Mouse (Mus musculus): ENCODE data around the gene Hexb. TPM values are rescaled to one million over a fixed set of nuclear protein-coding genes. Genes with fewer than 3 reads are reported as not detected.

Hexb gene
- polyA plus RNA-seq, 1 experiment from 2014 or later, result 26.6 TPM

DNA sequence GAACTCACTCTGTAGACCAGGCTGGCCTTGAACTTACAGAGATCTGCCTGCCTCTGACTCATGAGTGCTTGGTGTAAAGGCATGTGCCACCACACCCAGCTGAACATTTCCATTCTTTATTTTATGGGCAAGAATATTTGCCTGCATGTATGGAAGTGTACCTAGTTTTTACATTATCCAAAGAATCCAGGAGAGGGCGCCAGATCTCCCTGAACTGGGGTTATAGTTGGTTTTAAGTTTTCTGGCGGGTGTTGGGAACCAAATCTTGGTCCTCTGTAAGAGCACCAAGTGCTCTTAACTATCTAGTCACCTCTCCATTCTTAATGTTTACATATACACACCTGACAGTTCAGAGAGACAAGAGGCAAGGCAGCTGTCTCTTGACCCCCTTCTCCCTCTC is 34.9 kb upstream of the Hexb start:
- no peaks in the 10 kb centered on the region for H3K27me3 ChIP-seq (ENCODE audit: control insufficient read depth, insufficient read depth, low read length)
- H3K36me3 ChIP-seq (ENCODE audit: control insufficient read depth, insufficient read depth, low read length), result no peaks in the 10 kb centered on the region
- no peaks in the 10 kb centered on the region for H3K9me3 ChIP-seq (ENCODE audit: control insufficient read depth, low read length)
- 0 out of 2 replicates have a peak, but pooled peaks cover 2% of the 10 kb centered on the region for H3K4me1 ChIP-seq (replicated peaks; ENCODE audit: control insufficient read depth, insufficient read depth, low read length)
- 78% methylated on average over 2 of the region's 2 CpGs for WGBS
- no peak overlapping the region for H3K4me3 ChIP-seq (ENCODE audit: low read depth, low read length)
- ATAC-seq (ENCODE audit: low FRiP score) (no peak), DNase-seq (ENCODE audit: low spot score) (no peak)
- no peak overlapping the region for H3K9ac ChIP-seq (ENCODE audit: low read depth, low read length)
- no peak overlapping the region for H3K4me2 ChIP-seq (replicated peaks; ENCODE audit: low read depth, low read length)
- H3K27ac ChIP-seq (ENCODE audit: low read depth, low read length), result no peak overlapping the region

DNA sequence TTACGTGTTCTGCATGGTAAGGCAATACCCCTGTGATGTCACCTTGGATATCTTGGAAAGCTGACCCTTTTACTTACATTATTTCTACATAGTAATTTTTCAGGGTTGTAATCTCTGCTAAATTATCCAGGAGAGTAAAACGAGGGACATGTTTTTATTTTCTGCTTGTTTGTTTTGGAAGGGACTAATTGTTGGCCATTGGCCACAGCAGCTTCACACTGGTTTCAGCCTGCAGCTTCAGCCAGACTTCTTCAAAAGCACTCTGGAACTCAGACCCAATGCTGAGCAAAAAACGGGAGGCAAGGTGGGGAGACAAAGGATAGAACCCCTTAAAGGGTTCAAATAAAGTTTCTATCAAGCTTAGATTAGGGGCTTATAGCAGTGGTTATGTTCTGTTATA is 31.9 kb upstream of the Hexb start:
- no peak for ATAC-seq (ENCODE audit: low FRiP score)
- Histone ChIP-seq H3K9ac (ENCODE audit: low read depth, low read length) (no peak overlapping the region), H3K4me2 (replicated peaks; ENCODE audit: low read depth, low read length) (no peak overlapping the region), H3K27ac (ENCODE audit: low read depth, low read length) (no peak overlapping the region), H3K9me3 (ENCODE audit: control insufficient read depth, low read length) (no peaks in the 10 kb centered on the region), H3K27me3 (ENCODE audit: control insufficient read depth, insufficient read depth, low read length) (no peaks in the 10 kb centered on the region), H3K36me3 (ENCODE audit: control insufficient read depth, insufficient read depth, low read length) (no peaks in the 10 kb centered on the region), H3K4me3 (ENCODE audit: low read depth, low read length) (no peak overlapping the region), H3K4me1 (replicated peaks; ENCODE audit: control insufficient read depth, insufficient read depth, low read length) (no peaks in the 10 kb centered on the region)
- 91% methylated on average over 3 of the region's 3 CpGs for WGBS
- DNase-seq (ENCODE audit: low spot score), result no peak

DNA sequence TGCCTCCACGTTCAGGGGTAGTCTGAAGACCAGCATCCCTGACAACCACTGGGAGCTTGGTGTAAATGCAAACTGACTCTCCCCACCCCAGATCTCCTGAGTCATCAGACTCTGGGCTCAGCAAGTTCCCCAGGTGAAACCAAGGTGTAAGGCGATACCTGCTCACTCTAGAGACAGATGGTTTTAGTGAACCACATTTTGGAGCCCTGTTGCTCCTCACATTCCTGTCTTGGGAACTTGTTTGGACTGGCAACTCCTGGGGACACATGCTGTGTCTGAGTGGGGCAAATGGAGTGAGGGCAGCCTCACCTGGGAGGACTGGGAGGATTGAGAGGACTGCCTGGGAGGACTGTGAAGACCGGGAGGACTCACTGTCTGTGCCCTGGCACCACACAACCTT is 29.6 kb upstream of the Hexb start:
- H3K27ac ChIP-seq (ENCODE audit: low read depth, low read length), result no peak overlapping the region
- H3K9ac ChIP-seq (ENCODE audit: low read depth, low read length), result no peak overlapping the region
- DNase-seq (ENCODE audit: low spot score) (no peak), ATAC-seq (ENCODE audit: low FRiP score) (no peak)
- no peaks in the 10 kb centered on the region for H3K27me3 ChIP-seq (ENCODE audit: control insufficient read depth, insufficient read depth, low read length)
- no peak overlapping the region for H3K4me3 ChIP-seq (ENCODE audit: low read depth, low read length)
- whole genome bisulfite sequencing, result 92% methylated on average over 3 of the region's 3 CpGs
- H3K36me3 ChIP-seq (ENCODE audit: control insufficient read depth, insufficient read depth, low read length), result no peaks in the 10 kb centered on the region
- H3K9me3 ChIP-seq (ENCODE audit: control insufficient read depth, low read length), result no peaks in the 10 kb centered on the region
- no peaks in the 10 kb centered on the region for H3K4me1 ChIP-seq (replicated peaks; ENCODE audit: control insufficient read depth, insufficient read depth, low read length)
- H3K4me2 ChIP-seq (replicated peaks; ENCODE audit: low read depth, low read length), result no peak overlapping the region

DNA sequence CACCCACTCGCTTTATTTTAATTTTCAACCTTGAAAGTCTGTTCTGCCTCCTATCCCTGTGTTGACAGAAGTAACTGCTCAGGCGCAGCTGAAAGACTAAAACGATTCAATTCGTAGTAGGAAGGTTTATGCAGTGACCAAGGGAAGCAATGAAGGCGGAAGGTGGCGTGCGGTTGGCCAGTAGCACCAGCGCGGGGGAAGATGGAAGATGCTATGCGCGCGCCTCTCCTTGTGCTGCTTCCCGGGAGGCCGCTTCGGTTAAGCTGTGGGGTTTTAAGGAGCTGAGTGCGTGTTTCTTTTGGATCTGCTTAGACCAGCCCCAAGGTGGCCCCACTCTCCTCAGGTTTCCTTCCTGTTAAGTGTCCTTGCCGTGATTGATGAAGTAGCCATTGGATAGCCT is 27.0 kb upstream of the Hexb start:
- 71% methylated on average over 17 of the region's 17 CpGs for WGBS
- H3K9me3 ChIP-seq (ENCODE audit: control insufficient read depth, low read length), result no peaks in the 10 kb centered on the region
- H3K9ac ChIP-seq (ENCODE audit: low read depth, low read length), result no peak overlapping the region
- no peaks in the 10 kb centered on the region for H3K36me3 ChIP-seq (ENCODE audit: control insufficient read depth, insufficient read depth, low read length)
- no peak overlapping the region for H3K4me3 ChIP-seq (ENCODE audit: low read depth, low read length)
- no peak overlapping the region for H3K4me2 ChIP-seq (replicated peaks; ENCODE audit: low read depth, low read length)
- H3K27me3 ChIP-seq (ENCODE audit: control insufficient read depth, insufficient read depth, low read length), result no peaks in the 10 kb centered on the region
- H3K4me1 ChIP-seq (replicated peaks; ENCODE audit: control insufficient read depth, insufficient read depth, low read length), result no peaks in the 10 kb centered on the region
- no peak for DNase-seq (ENCODE audit: low spot score)
- no peak overlapping the region for H3K27ac ChIP-seq (ENCODE audit: low read depth, low read length)
- ATAC-seq (ENCODE audit: low FRiP score), result no peak

DNA sequence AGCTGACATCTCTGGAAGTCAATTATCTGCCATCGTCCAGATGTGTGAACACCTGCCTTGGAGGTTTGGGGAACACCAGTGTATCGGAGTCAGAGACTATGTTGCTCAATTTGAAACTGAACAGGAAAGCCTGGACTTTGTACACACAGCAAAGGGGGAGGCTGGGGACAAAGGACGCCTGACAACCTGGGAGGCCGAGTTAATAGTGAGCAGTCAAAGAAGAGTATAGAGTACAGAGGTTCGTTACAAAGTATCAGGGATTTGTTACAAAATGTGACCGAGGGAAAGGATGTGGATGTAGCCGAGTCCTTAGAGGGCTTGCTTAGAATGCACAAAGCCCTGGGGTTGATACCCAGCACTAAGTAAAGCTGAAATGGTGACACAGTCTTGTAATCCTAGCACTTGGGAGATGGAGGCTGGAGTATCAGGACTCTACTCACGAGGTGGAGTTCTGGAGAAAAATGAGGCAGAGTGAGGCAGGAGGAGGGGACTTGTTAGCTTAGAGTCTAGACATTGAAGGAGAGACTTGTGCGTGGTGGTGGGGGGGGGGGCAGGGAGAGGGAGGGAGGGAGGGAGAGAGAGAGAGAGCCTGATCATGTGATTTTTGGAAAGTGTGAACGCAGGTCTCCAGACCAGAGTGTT is 26.3 kb upstream of the Hexb start:
- Histone ChIP-seq H3K27me3 (ENCODE audit: control insufficient read depth, insufficient read depth, low read length) (no peaks in the 10 kb centered on the region), H3K4me3 (ENCODE audit: low read depth, low read length) (no peak overlapping the region), H3K9me3 (ENCODE audit: control insufficient read depth, low read length) (no peaks in the 10 kb centered on the region), H3K36me3 (ENCODE audit: control insufficient read depth, insufficient read depth, low read length) (no peaks in the 10 kb centered on the region), H3K9ac (ENCODE audit: low read depth, low read length) (no peak overlapping the region), H3K4me2 (replicated peaks; ENCODE audit: low read depth, low read length) (no peak overlapping the region), H3K27ac (ENCODE audit: low read depth, low read length) (no peak overlapping the region), H3K4me1 (replicated peaks; ENCODE audit: control insufficient read depth, insufficient read depth, low read length) (no peaks in the 10 kb centered on the region)
- 80% methylated on average over 10 of the region's 10 CpGs for WGBS
- DNase-seq (ENCODE audit: low spot score) (no peak), ATAC-seq (ENCODE audit: low FRiP score) (no peak)

DNA sequence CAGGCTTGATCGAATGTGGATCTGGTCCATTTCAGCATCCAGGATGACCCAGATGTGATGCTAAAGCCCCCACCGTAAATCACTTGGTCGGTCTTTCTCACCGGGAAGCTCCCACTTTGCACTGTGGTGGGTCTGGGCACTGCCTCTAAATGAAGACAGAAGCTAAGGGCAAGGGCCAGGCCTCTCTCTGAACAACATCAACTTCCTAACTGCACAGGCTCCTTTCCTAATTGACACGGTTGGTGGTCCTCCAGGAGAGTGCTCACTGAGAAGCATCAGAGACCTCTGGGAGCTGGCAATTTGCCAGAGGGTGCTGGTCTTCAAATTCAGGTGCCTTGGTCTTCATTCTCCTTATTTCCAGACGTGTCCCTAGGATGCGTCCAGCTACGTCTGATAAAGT is 25.7 kb upstream of the Hexb start:
- no peaks in the 10 kb centered on the region for H3K27me3 ChIP-seq (ENCODE audit: control insufficient read depth, insufficient read depth, low read length)
- no peak overlapping the region for H3K27ac ChIP-seq (ENCODE audit: low read depth, low read length)
- H3K9ac ChIP-seq (ENCODE audit: low read depth, low read length), result no peak overlapping the region
- no peaks in the 10 kb centered on the region for H3K9me3 ChIP-seq (ENCODE audit: control insufficient read depth, low read length)
- no peak for ATAC-seq (ENCODE audit: low FRiP score)
- H3K4me3 ChIP-seq (ENCODE audit: low read depth, low read length), result no peak overlapping the region
- no peak overlapping the region for H3K4me2 ChIP-seq (replicated peaks; ENCODE audit: low read depth, low read length)
- H3K4me1 ChIP-seq (replicated peaks; ENCODE audit: control insufficient read depth, insufficient read depth, low read length), result no peaks in the 10 kb centered on the region
- H3K36me3 ChIP-seq (ENCODE audit: control insufficient read depth, insufficient read depth, low read length), result no peaks in the 10 kb centered on the region
- DNase-seq (ENCODE audit: low spot score), result no peak
- WGBS, result 91% methylated on average over 8 of the region's 8 CpGs

DNA sequence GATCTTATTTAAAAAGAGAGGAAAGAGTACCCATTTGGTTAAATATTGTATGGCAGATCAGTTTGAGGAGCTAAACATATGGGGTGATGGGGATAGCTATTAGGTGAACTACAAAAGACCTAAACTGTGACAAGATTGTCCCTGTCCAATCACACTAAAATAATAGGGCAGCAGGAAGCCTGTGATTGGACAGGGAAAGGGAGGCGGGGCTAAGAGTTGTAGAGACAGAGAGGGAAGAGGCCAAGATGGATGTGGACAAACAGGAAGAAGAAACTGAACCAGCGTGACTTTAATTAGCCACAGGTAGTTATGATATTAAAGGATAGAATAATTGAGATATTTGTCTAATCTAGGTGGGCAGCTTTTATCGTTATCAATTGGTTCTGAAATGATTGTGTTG is 21.9 kb upstream of the Hexb start:
- no peak overlapping the region for H3K9ac ChIP-seq (ENCODE audit: low read depth, low read length)
- H3K4me1 ChIP-seq (replicated peaks; ENCODE audit: control insufficient read depth, insufficient read depth, low read length), result no peaks in the 10 kb centered on the region
- no peaks in the 10 kb centered on the region for H3K36me3 ChIP-seq (ENCODE audit: control insufficient read depth, insufficient read depth, low read length)
- H3K4me3 ChIP-seq (ENCODE audit: low read depth, low read length), result no peak overlapping the region
- 97% methylated on average over 3 of the region's 3 CpGs for WGBS
- no peak for DNase-seq (ENCODE audit: low spot score)
- ATAC-seq (ENCODE audit: low FRiP score), result no peak
- no peak overlapping the region for H3K4me2 ChIP-seq (replicated peaks; ENCODE audit: low read depth, low read length)
- no peaks in the 10 kb centered on the region for H3K9me3 ChIP-seq (ENCODE audit: control insufficient read depth, low read length)
- H3K27me3 ChIP-seq (ENCODE audit: control insufficient read depth, insufficient read depth, low read length), result no peaks in the 10 kb centered on the region
- no peak overlapping the region for H3K27ac ChIP-seq (ENCODE audit: low read depth, low read length)

DNA sequence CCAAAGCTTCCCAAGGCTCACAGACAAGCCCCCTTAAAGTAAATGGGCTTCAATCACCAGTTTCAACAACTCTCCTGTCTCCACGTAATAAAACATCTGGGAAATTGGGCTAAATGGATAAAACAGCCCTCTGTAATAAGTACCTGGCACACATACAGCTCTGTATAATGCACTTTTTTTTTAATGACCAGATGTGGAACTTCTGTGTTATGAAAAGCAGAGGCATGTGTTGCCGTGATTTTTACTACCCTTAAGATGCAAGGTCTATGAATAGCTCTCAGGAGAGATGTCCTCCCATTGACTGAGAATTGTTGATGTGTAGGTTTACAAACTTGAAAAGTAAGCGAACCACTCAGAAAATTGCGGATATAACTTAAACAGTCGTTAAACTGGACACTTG is 18.0 kb upstream of the Hexb start:
- no peak overlapping the region for H3K9ac ChIP-seq (ENCODE audit: low read depth, low read length)
- ATAC-seq (ENCODE audit: low FRiP score), result no peak
- H3K27me3 ChIP-seq (ENCODE audit: control insufficient read depth, insufficient read depth, low read length), result no peaks in the 10 kb centered on the region
- no peak overlapping the region for H3K4me3 ChIP-seq (ENCODE audit: low read depth, low read length)
- no peaks in the 10 kb centered on the region for H3K36me3 ChIP-seq (ENCODE audit: control insufficient read depth, insufficient read depth, low read length)
- no peak for DNase-seq (ENCODE audit: low spot score)
- H3K4me1 ChIP-seq (replicated peaks; ENCODE audit: control insufficient read depth, insufficient read depth, low read length), result no peaks in the 10 kb centered on the region
- no peak overlapping the region for H3K4me2 ChIP-seq (replicated peaks; ENCODE audit: low read depth, low read length)
- H3K27ac ChIP-seq (ENCODE audit: low read depth, low read length), result no peak overlapping the region
- no peaks in the 10 kb centered on the region for H3K9me3 ChIP-seq (ENCODE audit: control insufficient read depth, low read length)
- 86% methylated on average over 5 of the region's 5 CpGs for WGBS

DNA sequence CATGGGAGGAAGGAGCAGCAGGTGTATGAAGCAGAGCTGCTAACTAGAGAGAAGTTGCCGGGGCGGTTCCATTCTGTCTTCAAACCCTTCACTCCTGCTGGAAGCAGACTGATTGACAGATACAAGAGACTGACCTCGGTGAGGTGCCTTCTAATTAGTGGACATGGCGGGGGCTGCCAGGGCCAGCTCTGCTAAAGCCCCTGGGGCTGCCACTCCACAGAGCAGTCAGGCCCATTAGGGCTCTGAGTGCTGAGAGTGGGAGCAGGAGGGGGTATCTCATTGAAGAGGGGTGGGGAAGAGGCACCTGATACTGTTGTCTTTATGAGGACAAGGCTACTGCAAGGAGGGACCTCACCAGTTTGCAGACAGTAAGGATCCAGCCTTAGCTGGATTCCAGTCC is 17.4 kb upstream of the Hexb start:
- H3K9ac ChIP-seq (ENCODE audit: low read depth, low read length), result no peak overlapping the region
- ATAC-seq (ENCODE audit: low FRiP score) (peak; percentile 27; the same call in 1 of the 2 replicates), DNase-seq (ENCODE audit: low spot score) (no peak)
- no peaks in the 10 kb centered on the region for H3K9me3 ChIP-seq (ENCODE audit: control insufficient read depth, low read length)
- no peak overlapping the region; the same call in 1 of the 2 replicates for H3K27ac ChIP-seq (ENCODE audit: low read depth, low read length)
- WGBS, result 50% methylated on average over 4 of the region's 4 CpGs
- no peak overlapping the region for H3K4me2 ChIP-seq (replicated peaks; ENCODE audit: low read depth, low read length)
- H3K4me3 ChIP-seq (ENCODE audit: low read depth, low read length), result no peak overlapping the region
- H3K4me1 ChIP-seq (replicated peaks; ENCODE audit: control insufficient read depth, insufficient read depth, low read length), result no peaks in the 10 kb centered on the region
- H3K27me3 ChIP-seq (ENCODE audit: control insufficient read depth, insufficient read depth, low read length), result no peaks in the 10 kb centered on the region
- no peaks in the 10 kb centered on the region for H3K36me3 ChIP-seq (ENCODE audit: control insufficient read depth, insufficient read depth, low read length)

All from hindbrain, embryonic 11.5 days (tissue).